Mouse (Mus musculus): ENCODE measurements around the gene Pomt1.

- TF ChIP-seq CTCF (IDR thresholded peaks at IDR 0.05; ENCODE audit: insufficient read depth, low read depth, low read length): no peak
- TF ChIP-seq POLR2A (IDR thresholded peaks at IDR 0.05; ENCODE audit: insufficient read depth, low read depth, low read length): no peak
These were observed 20.8 kb upstream of the Pomt1 start for GRCm38 (mm10) chr2:32215576-32215975.

Measured in olfactory bulb, adult 2 months (tissue).